Mouse (Mus musculus) naive thymus-derived CD4-positive, alpha-beta T cell, adult 5 months (primary cell): ENCODE data around the gene Atp5b. TPM values are rescaled to one million over a fixed set of nuclear protein-coding genes. Genes with fewer than 3 reads are reported as not detected.

ENCODE experiments used
- polyA plus RNA-seq: library from polyadenylated mRNA; unstranded; fragments of 100-300 nt; shearing (Covaris generic); gene quantifications from one replicate; pipeline ENCODE4 v1.2.1, GENCODE M21; 2017

Gene Atp5b
- polyA plus RNA-seq = 1,240 TPM

DNA sequence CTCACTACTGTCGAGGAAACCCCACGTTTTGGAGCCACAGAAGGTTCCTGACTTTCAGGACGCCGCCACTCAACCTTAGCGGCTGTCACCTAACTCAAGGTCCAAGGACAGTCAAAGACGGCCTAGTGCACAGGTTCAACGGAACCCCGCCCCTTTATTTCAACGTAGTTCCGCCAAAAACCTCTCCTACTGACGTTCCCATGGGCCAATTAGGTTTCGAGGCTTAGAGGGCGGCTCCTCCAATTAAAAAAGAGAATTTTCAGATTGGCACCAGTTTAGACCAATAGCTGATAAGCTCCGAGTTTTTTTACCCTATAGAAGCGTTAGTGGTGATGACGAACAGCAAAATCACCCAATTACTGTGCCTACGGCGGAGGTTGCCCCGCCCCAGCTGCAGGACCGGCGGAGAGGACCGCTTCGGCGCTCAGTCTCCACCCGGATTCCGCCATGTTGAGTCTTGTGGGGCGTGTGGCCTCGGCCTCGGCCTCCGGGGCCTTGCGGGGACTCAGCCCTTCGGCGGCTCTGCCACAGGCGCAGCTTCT lies at the start of gene Atp5b:
Gene Atp5b (plus strand): TSS at position 394 of the 542 bp plus-strand sequence.

DNA sequence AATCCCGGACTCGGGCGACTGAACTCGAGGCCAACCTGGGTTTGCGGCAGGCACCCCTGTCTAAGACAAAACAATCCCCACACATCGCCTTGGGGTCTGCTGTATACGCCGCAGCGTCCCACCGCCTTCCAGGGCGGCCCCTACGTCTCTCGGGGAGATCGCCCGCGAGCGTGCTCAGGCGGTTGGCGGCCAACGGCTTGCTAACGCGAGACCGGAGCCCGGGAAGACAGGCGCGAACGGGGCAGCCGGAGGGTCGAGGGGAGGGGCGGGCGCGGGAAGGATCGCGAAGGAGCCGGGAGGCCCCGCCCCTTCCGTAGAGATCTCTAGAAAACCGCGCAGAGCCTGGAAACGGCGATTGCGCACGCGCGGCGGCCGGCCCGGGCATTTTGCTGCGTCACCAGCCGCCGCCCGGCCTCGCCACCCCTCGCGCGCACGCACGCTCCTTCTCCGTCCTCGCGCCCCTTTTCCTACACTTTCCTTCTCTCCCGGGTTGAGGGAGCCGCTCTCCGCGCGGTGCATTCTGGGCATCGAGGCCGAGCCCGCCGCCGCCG lies 24.4 kb upstream of the Atp5b start, which contains the start of gene Ptges3:
Gene Ptges3 (plus strand): TSS at position 354 of the 551 bp plus-strand sequence.

GRCm38 (mm10) chr10:128091564-128092505 lies 8.8 kb downstream of the Atp5b start, which contains the start of gene Baz2a:
Gene Baz2a, plus strand, starts transcription at chr10:128091577.

Other genes with a start within 250 kb of the Atp5b start
- gene Rdh19, start 233.3 kb upstream of the Atp5b start, polyA plus RNA-seq = not detected
- gene Rdh16f2, start 216.8 kb upstream of the Atp5b start, polyA plus RNA-seq = not detected
- gene Rdh7, start 194.5 kb upstream of the Atp5b start, polyA plus RNA-seq = not detected
- not detected for gene Sdr9c7, start 184.8 kb upstream of the Atp5b start, polyA plus RNA-seq
- gene Hsd17b6, start 75.7 kb upstream of the Atp5b start, polyA plus RNA-seq = not detected
- 14.3 TPM for gene Prim1, start 68.1 kb upstream of the Atp5b start, polyA plus RNA-seq
- gene Naca, start 47.7 kb upstream of the Atp5b start, polyA plus RNA-seq = 523 TPM
- 158 TPM for gene Ptges3, start 24.3 kb upstream of the Atp5b start, polyA plus RNA-seq
- gene Baz2a, start 8.3 kb downstream of the Atp5b start, polyA plus RNA-seq = 69.9 TPM
- gene Rbms2, start 97.0 kb downstream of the Atp5b start, polyA plus RNA-seq = 34.5 TPM
- 0.65 TPM for gene Gls2, start 111.2 kb downstream of the Atp5b start, polyA plus RNA-seq
- 12.4 TPM for gene Spryd4, start 128.5 kb downstream of the Atp5b start, polyA plus RNA-seq
- not detected for gene Mip, start 142.6 kb downstream of the Atp5b start, polyA plus RNA-seq
- gene Timeless, start 148.8 kb downstream of the Atp5b start, polyA plus RNA-seq = 28.0 TPM
- not detected for gene Apon, start 170.8 kb downstream of the Atp5b start, polyA plus RNA-seq
- gene Apof, start 185.4 kb downstream of the Atp5b start, polyA plus RNA-seq = not detected
- gene Stat2, start 187.3 kb downstream of the Atp5b start, polyA plus RNA-seq = 45.1 TPM
- not detected for gene Il23a, start 215.5 kb downstream of the Atp5b start, polyA plus RNA-seq
- 48.3 TPM for gene Pan2, start 220.1 kb downstream of the Atp5b start, polyA plus RNA-seq
- gene Cnpy2, start 239.2 kb downstream of the Atp5b start, polyA plus RNA-seq = 18.9 TPM